Mouse (Mus musculus) CD4-positive, CD25-positive, alpha-beta regulatory T cell, adult 9 weeks (primary cell): ENCODE data around the gene Cenpq. TPM values are rescaled to one million over a fixed set of nuclear protein-coding genes. Genes with fewer than 3 reads are reported as not detected.

Experiments
- polyA plus RNA-seq: library from polyadenylated mRNA; unstranded; fragments of 100-300 nt; shearing (Covaris generic); gene quantifications from one replicate; pipeline ENCODE4 v1.2.1, GENCODE M21; 2017

Gene Cenpq
- 26.8 TPM for polyA plus RNA-seq

DNA sequence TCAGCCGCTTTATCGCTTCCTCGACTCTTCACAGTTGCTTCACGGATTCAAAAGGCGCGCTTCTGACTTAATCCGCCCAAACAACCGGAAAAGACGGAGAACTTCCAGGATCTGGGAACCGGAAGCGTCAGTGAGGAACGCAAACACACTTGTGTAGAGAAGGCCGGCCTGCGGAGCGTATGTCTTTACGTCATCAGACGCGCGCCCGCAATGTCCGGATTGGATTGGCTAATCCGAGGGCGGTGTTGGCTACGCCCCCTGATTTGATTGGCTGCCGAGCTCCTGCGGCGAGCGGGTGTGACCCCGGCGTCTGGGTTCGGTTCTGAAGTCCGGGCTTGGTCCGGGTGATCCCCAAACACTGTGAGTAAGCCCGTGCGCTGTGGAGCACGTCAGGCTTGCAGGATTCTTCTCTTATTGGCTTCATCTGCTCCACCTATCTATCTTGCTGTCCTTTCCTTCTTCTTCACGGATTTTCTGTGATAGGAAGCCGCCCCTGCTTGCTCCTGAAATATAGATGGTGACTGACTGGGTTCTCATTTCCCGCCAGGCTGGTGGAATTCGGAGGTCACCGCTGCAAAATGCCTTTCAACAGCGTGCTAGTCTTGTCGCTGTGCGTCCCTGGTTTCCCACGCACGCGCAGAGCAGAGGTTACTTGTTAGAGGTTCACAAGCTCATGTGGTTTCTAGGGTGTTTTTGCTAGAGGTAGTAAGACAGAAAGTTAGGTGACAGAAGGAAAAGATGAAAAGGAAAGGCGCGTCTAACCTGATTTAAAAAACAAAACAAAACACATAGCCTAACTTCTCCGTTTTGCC lies at the start of gene Cenpq, which contains the start of gene Mut:
Cenpq (minus strand) TSS at position 628 of the 812 bp plus-strand sequence.
Mut (plus strand) TSS at position 266 of the 812 bp plus-strand sequence.

DNA sequence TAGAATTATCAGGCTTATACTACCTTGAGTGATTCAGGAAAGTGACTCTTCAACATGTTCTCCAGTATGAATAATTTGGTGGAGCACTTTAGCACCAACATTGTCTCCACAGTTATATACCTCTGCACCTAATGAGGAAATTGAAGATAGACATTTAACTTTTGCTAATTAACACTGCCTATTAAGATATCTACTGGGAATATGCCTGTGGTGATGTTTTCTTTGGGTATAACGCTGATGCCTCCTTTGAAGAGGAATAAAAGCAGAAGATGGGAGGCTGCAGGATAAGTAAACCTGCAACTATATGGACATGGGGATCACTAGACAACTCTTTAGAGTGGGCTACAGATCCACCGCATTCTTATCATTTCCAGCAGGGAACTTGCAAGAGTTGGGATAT lies 20.6 kb downstream of the Cenpq start, which contains the start of gene Glyatl3:
Glyatl3 (minus strand) TSS at position 101 of the 400 bp plus-strand sequence.

DNA sequence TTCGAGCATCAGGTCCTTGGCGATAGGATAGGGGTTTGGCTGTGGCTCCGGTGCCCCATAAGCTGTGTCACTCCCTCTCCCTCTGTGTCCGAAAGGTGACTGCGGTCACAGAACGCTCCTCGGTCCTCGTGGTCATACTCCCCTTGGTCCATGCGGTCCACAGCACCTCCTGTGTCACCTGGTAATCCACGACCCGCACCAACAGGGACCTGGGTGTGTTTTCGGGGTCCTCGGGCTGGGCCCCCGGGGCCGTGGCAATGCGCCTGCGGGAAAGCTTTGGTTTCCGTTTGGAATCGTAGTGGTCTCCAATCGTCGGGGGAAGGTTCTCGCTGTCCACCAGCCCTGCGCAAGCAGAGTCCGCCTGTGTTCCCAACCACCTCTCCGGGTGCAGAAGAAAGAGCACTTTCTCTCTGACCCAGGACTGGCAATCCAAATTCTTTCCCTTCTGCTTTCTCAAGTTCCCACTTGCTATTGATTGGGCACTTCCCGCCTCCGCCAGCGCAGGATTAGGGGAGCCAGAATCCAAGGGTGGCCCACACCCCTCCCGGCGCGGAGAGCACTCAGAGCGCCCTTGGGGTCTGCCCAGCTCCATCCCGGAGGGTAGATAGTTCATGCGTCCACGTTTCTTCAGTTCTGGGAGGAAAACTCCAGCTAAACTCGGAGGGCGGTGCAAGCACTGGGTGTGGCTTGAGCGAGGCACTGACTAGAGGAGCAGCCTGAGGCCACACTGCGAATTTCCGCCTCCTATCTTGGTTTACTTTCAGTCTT lies 54.7 kb downstream of the Cenpq start, which contains the start of gene 9130008F23Rik:
9130008F23Rik (minus strand) TSS at position 636 of the 768 bp plus-strand sequence.

Other genes starting within 250 kb of the Cenpq start
- gene Esp1, start 207.9 kb downstream of the Cenpq start, polyA plus RNA-seq, result not detected
- not detected for gene Crisp2, start 128.0 kb downstream of the Cenpq start, polyA plus RNA-seq
- not detected for gene Rhag, start 123.9 kb downstream of the Cenpq start, polyA plus RNA-seq
- 0.25 TPM for gene 9130008F23Rik, start 54.5 kb downstream of the Cenpq start, polyA plus RNA-seq
- gene Glyatl3, start 20.7 kb downstream of the Cenpq start, polyA plus RNA-seq, result not detected
- gene Mut, start 362 bp downstream of the Cenpq start, polyA plus RNA-seq, result 29.7 TPM